Mouse (Mus musculus) adipose tissue, adult 10 weeks (tissue): ENCODE data around the gene Bri3bp. TPM values are rescaled to one million over a fixed set of nuclear protein-coding genes. Genes with fewer than 3 reads are reported as not detected.

Source experiments
- polyA plus RNA-seq: library from polyadenylated mRNA; stranded (reverse); fragments of 350-450 nt; fragmentation: Illumina TruSeq; extraction: RNeasy Lipid Tissue Mini Kit (QIAGEN cat#74804); gene quantifications from one replicate; pipeline ENCODE4 v1.2.3, GENCODE M21; 2014; ENCODE audit warnings: low read depth, low replicate concordance

Bri3bp gene
- polyA plus RNA-seq, result 25.2 TPM

DNA sequence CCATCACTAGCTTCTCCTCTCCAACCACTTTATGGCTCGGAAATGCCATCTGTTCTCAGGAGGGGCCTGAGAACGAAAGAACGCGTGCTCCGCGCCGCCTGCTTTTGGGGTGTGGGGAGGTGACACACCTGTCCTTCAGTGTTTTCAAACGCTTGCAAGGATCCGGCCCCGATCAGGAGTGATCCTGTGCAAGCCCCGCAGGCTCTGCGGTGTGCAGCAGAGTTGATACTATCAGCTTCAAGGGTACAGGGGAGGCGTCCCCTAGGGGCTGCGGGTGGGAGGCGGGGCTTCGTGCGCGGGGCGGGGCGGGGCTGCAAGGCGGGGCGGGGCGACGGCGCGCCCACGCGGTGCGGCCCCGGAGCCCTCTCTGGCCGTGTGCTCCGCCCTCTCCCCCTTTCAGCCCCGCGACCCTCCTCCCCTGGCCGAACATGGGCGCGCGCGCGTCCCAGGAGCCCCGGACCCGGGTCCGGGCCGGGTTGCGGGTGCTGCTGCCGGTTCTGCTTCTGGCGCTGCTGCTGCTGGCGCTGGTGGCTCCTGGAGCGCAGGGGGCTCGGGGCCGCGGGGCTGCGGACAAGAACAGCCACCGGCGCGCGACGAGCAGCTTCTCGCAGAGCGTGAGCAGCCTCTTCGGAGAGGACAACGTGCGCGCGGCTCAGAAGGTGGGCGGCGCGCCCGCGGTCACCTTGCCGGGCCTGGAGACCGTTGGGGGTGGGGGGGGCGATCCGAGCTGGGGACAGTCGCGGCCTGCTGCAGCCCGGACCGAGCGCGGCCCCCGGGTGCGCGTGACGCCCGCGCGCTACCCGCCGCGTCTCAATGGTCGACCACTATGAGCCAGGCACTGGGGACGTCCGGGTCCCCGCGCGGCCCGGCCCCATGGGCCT, at the start of gene Bri3bp:
TSS of gene Bri3bp (plus strand) at position 335 of the 881 bp plus-strand sequence.

GRCm38 (mm10) chr5:125433793-125434337, 7.5 kb upstream of the Bri3bp start, which contains the start of gene Dhx37:
Gene Dhx37, minus strand, starts transcription at chr5:125434121.

GRCm38 (mm10) chr5:125475601-125476285, 34.4 kb downstream of the Bri3bp start, which contains the start of gene Aacs:
Gene Aacs, plus strand, starts transcription at chr5:125475814.

Other genes starting within 250 kb of the Bri3bp start
- 116 TPM for gene Scarb1, start 100.5 kb upstream of the Bri3bp start, polyA plus RNA-seq
- gene Gm10382, start 52.2 kb upstream of the Bri3bp start, polyA plus RNA-seq, result 1.2 TPM
- 524 TPM for gene Ubc, start 51.4 kb upstream of the Bri3bp start, polyA plus RNA-seq
- 12.0 TPM for gene Dhx37, start 7.4 kb upstream of the Bri3bp start, polyA plus RNA-seq
- 79.8 TPM for gene Aacs, start 34.2 kb downstream of the Bri3bp start, polyA plus RNA-seq
- gene Tmem132b, start 90.2 kb downstream of the Bri3bp start, polyA plus RNA-seq, result 4.4 TPM